Mouse (Mus musculus) liver, embryonic 11.5 days (tissue): ENCODE results near the gene Sept12. TPM values are rescaled to one million over a fixed set of nuclear protein-coding genes. Genes with fewer than 3 reads are reported as not detected.

ENCODE experiments used
- ATAC-seq: fragments of 200-750 bp; cut with Nextera tagmentation; replicated peaks from 2 replicates; pipeline ENCODE4 v1.8.0; 2017; ENCODE audit warnings: moderate number of reproducible peaks, mild to moderate bottlenecking, moderate TSS enrichment, moderate library complexity; ENCODE audit not compliant: low FRiP score
- DNase-seq: peaks from one replicate; pipeline ENCODE4 v3.0.0-alpha.2; 2017; ENCODE audit warnings: low spot score
- H3K27ac ChIP-seq: fragments of 300-500 bp; sonication (generic); 2 replicates; pipeline ENCODE4 v1.5.1; 2014; ENCODE audit warnings: mild to moderate bottlenecking, low read depth, low read length, control low read depth
- H3K27me3 ChIP-seq: fragments of 300-500 bp; sonication (generic); replicated peaks from 2 replicates; pipeline ENCODE4 v1.6.1; 2014; ENCODE audit warnings: low read length, mixed read lengths; ENCODE audit not compliant: control insufficient read depth, insufficient read depth
- H3K36me3 ChIP-seq: fragments of 300-500 bp; sonication (generic); 2 replicates; pipeline ENCODE4 v1.6.1; 2014; ENCODE audit warnings: mild to moderate bottlenecking, low read length, moderate library complexity, mixed read lengths; ENCODE audit not compliant: control insufficient read depth, insufficient read depth
- H3K4me1 ChIP-seq: fragments of 300-500 bp; sonication (generic); replicated peaks from 2 replicates; pipeline ENCODE4 v1.6.1; 2014; ENCODE audit warnings: low read length, mixed read lengths; ENCODE audit not compliant: control insufficient read depth, insufficient read depth
- H3K4me2 ChIP-seq: fragments of 300-500 bp; sonication (generic); 2 replicates; pipeline ENCODE4 v1.6.1; 2014; ENCODE audit warnings: mild to moderate bottlenecking, control low read depth, moderate library complexity
- H3K4me3 ChIP-seq: fragments of 300-500 bp; sonication (generic); 2 replicates; pipeline ENCODE4 v1.5.1; 2014; ENCODE audit warnings: low read depth, low read length, control low read depth
- H3K9ac ChIP-seq: fragments of 300-500 bp; sonication (generic); 2 replicates; pipeline ENCODE4 v1.6.1; 2014; ENCODE audit warnings: low read depth, low read length, control low read depth
- H3K9me3 ChIP-seq: fragments of 300-500 bp; sonication (generic); 2 replicates; pipeline ENCODE4 v1.6.1; 2016; ENCODE audit warnings: low read length, inconsistent platforms, mixed read lengths; ENCODE audit not compliant: control insufficient read depth
- WGBS: fragments of 180-500 bp; shearing (Covaris S2); extraction: QIAGEN DNeasy Blood & Tissue Kit; methylation state at CpG from one replicate; pipeline ENCODE4 v1.1.7; 2014; 5-methylcytosine and 5-hydroxymethylcytosine counted together
- polyA plus RNA-seq: library from polyadenylated mRNA; unstranded; fragments of >200 nt; fragmentation: Nextera tagmentation; extraction: Ambion mirVana; gene quantifications from 2 replicates; pipeline ENCODE4 v1.2.1, GENCODE M21; 2014

Gene Sept12
- polyA plus RNA-seq, 1 experiment from 2014 or later: not detected

DNA sequence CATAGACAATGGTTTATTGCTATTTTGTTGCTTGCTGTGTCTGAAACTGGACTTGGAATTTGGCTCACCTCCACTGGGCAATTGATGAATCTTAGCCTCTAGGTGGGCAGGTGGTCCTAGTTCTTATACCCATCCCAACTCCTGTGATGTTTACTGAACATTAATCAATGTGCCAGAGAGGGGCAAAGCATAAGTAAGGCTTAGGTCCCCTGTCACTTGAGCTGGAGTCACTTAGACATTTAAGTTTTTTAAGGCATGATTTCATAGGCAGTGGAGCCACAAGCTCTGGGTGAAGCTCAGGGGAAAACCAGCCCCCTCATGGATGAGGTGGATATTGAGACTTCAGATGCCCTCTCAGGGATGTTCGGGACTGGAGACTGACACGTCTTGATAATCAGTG lies 59.2 kb downstream of the Sept12 start, which contains the start of gene Nudt16l1:
TSS of gene Nudt16l1 (plus strand) at position 301 of the 400 bp plus-strand sequence.
- peaks cover 47% of the 10 kb centered on the region for H3K36me3 ChIP-seq
- peak within 1 kb of the TSS; percentile 86 for H3K9ac ChIP-seq
- peaks cover 5% of the 10 kb centered on the region for H3K4me1 ChIP-seq
- no peaks in the 10 kb centered on the region for H3K9me3 ChIP-seq
- peak within 1 kb of the TSS; percentile 89 for H3K4me3 ChIP-seq
- WGBS: 6% methylated on average over 2 of the region's 2 CpGs
- H3K27me3 ChIP-seq: no peaks in the 10 kb centered on the region
- ATAC-seq: no peak
- H3K4me2 ChIP-seq: peak within 1 kb of the TSS; percentile 99
- peak within 1 kb of the TSS; percentile 73 for H3K27ac ChIP-seq
- no peak for DNase-seq

DNA sequence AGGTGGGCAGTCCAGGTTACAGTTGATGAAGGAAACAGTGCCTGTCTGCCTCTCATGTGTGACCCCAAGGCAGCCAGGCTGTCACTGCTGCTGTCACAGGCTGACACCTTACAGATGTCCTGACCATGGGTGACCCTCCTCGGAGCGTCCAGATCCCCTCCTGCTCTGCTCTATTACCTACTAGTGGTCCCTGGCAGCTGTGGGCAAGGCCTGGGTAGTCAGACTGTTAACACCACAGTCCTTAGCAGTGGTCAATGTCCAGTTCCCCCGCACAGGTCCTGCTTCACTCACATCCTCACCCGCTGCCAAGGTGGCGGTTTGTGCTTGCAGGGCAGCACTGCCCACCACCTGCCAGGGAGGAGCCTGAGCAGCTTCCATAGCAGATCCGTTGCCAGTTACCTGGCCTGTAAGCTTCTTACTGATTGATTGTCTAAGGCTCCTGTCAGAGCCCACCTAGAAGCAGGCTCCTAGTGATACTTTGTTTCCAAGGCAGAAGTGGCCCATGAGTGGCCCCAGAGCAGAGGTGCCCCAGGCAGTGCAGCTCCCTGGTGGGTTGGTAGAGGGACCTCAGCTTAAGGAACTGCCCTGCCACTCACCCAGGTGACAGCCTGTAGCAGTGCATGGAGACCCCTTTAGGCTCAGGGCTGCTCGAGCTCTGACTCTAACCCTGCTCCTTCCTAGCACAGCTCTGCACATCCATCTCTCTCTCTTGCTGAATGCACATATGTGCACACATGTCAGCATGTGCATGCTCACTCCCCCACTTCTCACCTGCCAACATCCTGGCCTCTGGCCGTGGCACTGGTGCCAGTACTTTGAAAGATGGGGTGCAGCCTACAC lies 60.1 kb downstream of the Sept12 start:
- no peak overlapping the region for H3K4me3 ChIP-seq
- ATAC-seq (no peak), DNase-seq (no peak)
- H3K27me3 ChIP-seq: no peaks in the 10 kb centered on the region
- 88% methylated on average over 8 of the region's 8 CpGs for WGBS
- no peak overlapping the region for H3K27ac ChIP-seq
- H3K4me2 ChIP-seq: no peak overlapping the region; the same call in 1 of the 2 replicates
- no peaks in the 10 kb centered on the region for H3K9me3 ChIP-seq
- peaks cover 5% of the 10 kb centered on the region for H3K4me1 ChIP-seq
- H3K36me3 ChIP-seq: peaks cover 41% of the 10 kb centered on the region
- H3K9ac ChIP-seq: no peak overlapping the region

Other genes starting within 250 kb of the Sept12 start
- 49.4 and 49.8 TPM in 2 replicates for gene Cdip1, start 207.6 kb downstream of the Sept12 start, polyA plus RNA-seq
- 0.19 and 0.33 TPM in 2 replicates for gene 4930562C15Rik, start 162.4 kb downstream of the Sept12 start, polyA plus RNA-seq
- 26.4 and 29.9 TPM in 2 replicates for gene Ubald1, start 117.5 kb downstream of the Sept12 start, polyA plus RNA-seq
- gene Mgrn1, start 111.6 kb downstream of the Sept12 start, polyA plus RNA-seq: 50.5 and 52.5 TPM in 2 replicates
- 102 and 103 TPM in 2 replicates for gene Nudt16l1, start 59.1 kb downstream of the Sept12 start, polyA plus RNA-seq
- 28.1 and 30.0 TPM in 2 replicates for gene Anks3, start 33.6 kb downstream of the Sept12 start, polyA plus RNA-seq
- gene Smim22, start 9.4 kb upstream of the Sept12 start, polyA plus RNA-seq: 4.3 and 4.8 TPM in 2 replicates
- 65.2 and 65.9 TPM in 2 replicates for gene Rogdi, start 15.7 kb upstream of the Sept12 start, polyA plus RNA-seq
- gene Glyr1, start 52.0 kb upstream of the Sept12 start, polyA plus RNA-seq: 84.8 and 96.2 TPM in 2 replicates
- gene Ubn1, start 52.2 kb upstream of the Sept12 start, polyA plus RNA-seq: 17.2 and 19.2 TPM in 2 replicates
- 0.83 and 1.1 TPM in 2 replicates for gene Ppl, start 134.6 kb upstream of the Sept12 start, polyA plus RNA-seq
- gene Sec14l5, start 149.3 kb upstream of the Sept12 start, polyA plus RNA-seq: not detected in 2 replicates
- gene Nagpa, start 206.2 kb upstream of the Sept12 start, polyA plus RNA-seq: 29.2 and 30.0 TPM in 2 replicates
- gene AU021092, start 224.4 kb upstream of the Sept12 start, polyA plus RNA-seq: 0.27 and 0.65 TPM in 2 replicates
- 25.8 and 31.5 TPM in 2 replicates for gene Alg1, start 235.8 kb upstream of the Sept12 start, polyA plus RNA-seq